Mouse (Mus musculus) adrenal gland (tissue): ENCODE measurements around the gene Gm49450.
"Not testable (repeated sequence)": the region's sequence is repeated elsewhere in the genome, so short reads cannot be mapped to it uniquely, and the experiment has no call there.

Source experiments
- intact Hi-C: fragments of 180-260 bp; cut with DNase I; formaldehyde crosslinking; loops from one replicate; pipeline ENCODE4 v1.15.1; 2025

Gene Gm49450

GRCm38 (mm10) chr15:98958901-98959420 is 5.6 kb upstream of the Gm49450 start:
- intact Hi-C loops = no loop called here

DNA sequence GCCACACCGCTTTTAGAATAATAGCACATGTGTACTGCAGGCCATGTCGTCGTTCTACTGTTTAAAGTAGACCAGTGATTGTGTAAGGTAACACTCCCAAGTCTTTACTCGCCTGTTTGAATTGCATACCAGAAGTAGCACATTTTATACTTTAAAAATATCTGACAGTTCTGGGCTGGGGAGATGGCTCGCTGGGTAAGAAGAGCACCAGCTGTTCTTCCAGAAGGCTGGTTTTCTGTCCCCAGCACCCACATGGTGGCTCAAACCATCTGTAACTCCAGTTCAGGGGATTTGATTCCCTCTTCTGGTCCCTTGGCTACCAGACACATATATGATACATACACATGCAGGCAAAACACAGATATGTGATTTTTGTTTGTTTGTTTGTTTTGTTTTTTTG is 4.1 kb upstream of the Gm49450 start:
- intact Hi-C loops = no loop called here

DNA sequence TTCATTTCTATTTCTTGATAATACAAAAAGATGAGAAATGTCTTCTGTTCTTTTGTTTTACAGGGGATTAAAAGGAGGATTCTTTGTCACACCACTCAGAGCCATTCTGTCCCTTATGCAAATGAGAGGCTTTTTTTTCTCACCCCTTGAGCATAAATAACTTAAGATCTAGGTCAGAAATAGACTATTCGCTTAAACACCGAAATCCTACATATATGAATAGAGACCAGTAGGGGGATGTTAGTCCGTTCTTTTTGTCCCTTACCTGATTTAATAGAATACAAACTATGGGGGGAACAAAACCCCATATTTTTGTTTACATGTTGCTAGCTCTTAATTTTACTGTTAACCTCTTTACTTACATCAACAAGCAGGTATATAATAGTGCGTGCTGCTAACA is 2.6 kb upstream of the Gm49450 start:
- intact Hi-C loops = no loop called here

GRCm38 (mm10) chr15:98955324-98955723 is 2.0 kb upstream of the Gm49450 start:
- intact Hi-C loops = no loop called here

DNA sequence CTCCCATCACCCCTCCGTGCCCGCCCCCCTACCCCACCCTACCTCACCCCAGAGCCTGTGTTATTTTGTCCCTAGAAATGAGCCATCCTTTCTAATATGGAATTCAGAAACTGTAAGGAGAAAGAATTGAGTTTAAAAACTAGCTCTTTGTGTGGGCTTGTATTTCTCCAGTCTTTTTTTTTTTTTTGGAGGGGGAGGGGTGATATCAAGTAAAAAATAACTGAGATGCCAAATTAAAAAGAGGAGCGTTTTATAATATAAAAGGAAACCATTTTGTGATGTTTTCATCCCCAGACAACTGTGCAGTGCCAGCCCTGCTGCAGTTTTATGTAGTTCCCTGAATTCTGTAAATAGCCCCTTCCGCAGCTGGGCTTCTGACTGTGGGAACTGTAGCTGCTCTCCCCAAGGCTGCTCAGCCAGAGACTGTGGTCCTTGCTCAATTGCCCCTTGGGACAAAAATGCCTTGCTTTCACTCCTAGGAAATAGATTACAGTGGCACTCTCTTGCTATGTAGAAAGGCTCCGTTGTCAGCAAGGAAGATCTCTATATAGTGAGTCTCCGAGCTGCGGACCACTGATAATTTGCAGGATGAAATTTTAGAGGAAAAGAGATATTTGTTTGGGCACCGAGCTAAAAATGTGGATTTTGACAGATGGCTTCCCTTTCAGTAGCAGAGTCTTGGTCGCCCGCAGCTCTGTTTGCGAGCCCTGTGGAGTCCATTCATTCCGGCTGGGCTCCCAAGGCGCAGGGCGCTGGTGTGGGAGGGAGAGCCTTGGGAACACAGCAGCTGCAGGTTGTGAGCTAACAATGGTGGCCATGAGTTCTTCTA is 1.3 kb upstream of the Gm49450 start:
- intact Hi-C loops = loop anchor here (5.0 kb wide), 1 partner anchor 33 kb away; no protein-coding TSS in a partner anchor

- intact Hi-C loops = loop anchor here (5.0 kb wide), 1 partner anchor 34 kb away; no protein-coding TSS in a partner anchor
Measured at GRCm38 (mm10) chr15:98952751-98953400, 475 bp downstream of the Gm49450 start.

DNA sequence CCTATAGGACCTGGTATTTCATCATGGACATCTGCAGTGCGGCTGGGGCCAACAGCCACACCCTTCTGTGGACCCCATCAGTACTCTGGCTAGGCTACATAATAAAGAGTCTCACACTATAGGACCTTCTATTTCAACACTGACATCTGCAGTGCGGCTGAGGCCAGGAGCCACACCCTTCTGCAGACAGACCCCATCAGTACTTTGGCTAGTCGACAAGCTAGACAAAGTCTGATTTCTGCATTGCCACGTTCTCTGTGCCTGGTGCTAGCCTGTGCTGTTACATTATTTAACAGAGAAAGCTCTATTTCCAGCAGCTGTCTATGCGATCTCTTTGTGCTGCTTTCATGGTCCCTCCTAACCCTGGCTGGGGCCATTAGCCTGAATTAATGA is 1.3 kb downstream of the Gm49450 start:
- intact Hi-C loops = loop anchor here (5.0 kb wide), 1 partner anchor 35 kb away; no protein-coding TSS in a partner anchor

DNA sequence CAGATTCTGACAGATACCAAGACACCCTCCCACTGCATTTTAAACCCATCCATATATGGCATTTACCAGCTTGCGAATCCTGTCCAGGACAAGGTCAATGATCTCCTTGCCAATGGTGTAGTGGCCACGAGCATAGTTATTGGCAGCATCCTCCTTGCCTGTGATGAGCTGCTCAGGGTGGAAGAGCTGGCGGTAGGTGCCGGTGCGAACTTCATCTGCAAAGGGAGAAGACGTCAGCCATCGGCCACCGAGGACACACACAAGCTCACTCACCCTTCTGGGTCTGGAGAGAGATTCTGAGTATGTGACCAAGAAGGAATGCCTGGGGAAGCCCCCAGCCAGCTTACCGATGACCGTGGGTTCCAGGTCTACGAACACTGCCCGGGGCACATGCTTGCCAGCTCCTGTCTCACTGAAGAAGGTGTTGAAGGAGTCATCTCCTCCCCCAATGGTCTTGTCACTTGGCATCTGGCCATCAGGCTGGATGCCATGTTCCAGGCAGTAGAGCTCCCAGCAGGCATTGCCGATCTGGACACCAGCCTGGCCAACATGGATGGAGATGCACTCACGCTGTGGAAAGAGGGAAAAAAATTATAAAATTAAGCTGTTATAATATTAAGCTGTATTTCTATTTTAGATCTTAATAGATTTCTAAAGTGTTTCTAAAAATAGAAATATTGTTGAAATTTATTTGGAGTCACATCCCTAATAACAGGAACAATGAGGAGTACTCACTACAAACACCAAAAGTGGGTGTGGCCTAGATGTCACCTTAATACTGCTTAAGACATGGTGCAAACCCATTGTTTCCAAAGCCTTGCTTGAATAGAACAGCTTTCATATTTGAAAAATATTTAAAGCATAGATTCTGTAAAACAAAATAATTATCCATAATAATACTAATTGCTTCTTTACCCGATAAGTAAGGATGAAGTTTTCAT is 2.0 kb downstream of the Gm49450 start:
- intact Hi-C loops = loop anchor here (5.0 kb wide), 1 partner anchor 36 kb away; no protein-coding TSS in a partner anchor

DNA sequence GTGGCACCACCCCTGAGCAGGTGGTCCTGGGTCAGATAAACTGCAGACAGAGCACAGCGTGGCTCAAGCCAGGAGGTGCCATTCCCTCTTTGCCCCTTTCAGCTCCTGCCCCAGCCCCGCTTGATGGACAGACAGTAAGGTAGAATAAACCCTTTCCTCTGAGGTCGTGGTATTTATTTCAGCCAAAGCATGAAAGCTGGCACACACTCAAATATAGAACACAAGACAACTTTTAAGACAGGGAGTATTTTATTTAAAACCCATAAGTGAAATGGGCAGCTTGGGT is 3.8 kb downstream of the Gm49450 start:
- intact Hi-C loops = no loop called here

- intact Hi-C loops = no loop called here
Measured at GRCm38 (mm10) chr15:98948857-98949606, 4.3 kb downstream of the Gm49450 start.

- intact Hi-C loops = no loop called here
Measured at GRCm38 (mm10) chr15:98948382-98948781, 5.0 kb downstream of the Gm49450 start.

- intact Hi-C loops = no loop called here
Measured at GRCm38 (mm10) chr15:98947884-98948283, 5.5 kb downstream of the Gm49450 start.

GRCm38 (mm10) chr15:98943133-98943532 is 10.2 kb downstream of the Gm49450 start:
- intact Hi-C loops = no loop called here

DNA sequence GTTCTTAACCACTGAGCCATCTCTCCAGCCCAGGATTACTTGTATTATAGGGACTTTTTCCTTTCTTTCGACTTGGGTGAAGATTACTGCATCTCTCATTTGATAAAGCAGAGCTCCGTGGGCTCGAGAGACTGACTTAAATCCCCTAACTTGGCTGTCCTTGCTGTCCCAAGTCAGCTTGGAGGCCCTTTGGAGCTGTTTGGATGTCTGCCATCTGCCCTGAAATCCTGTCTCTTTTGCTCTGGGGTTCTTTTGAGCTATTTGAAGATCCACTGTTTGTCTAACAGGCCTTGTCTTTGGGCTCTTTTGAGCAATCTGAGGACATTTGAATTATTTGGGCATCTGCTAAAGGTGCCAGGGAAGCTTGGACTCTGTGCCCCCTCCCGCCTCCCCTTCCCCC is 11.3 kb downstream of the Gm49450 start:
- intact Hi-C loops = no loop called here

GRCm38 (mm10) chr15:98941539-98941938 is 11.8 kb downstream of the Gm49450 start:
- intact Hi-C loops = no loop called here

DNA sequence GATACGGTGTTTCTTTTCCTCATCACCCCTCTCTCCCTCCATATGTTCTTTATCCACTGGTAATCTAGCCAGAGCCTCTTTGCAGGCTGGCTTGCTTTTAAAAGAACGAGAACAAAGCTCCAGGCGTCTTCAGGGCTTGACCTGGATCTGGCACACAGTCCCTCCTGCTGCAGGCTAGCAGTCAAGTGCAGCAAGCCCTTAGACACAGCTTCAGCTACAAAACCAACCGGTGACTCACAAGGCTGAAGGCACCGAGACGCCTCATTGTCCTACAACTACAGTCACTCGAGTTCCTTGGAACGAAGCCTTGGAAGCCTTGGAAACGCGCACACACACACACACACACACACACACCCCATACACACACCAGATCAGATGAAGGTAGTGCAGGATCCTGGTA is 12.5 kb downstream of the Gm49450 start:
- intact Hi-C loops = no loop called here

DNA sequence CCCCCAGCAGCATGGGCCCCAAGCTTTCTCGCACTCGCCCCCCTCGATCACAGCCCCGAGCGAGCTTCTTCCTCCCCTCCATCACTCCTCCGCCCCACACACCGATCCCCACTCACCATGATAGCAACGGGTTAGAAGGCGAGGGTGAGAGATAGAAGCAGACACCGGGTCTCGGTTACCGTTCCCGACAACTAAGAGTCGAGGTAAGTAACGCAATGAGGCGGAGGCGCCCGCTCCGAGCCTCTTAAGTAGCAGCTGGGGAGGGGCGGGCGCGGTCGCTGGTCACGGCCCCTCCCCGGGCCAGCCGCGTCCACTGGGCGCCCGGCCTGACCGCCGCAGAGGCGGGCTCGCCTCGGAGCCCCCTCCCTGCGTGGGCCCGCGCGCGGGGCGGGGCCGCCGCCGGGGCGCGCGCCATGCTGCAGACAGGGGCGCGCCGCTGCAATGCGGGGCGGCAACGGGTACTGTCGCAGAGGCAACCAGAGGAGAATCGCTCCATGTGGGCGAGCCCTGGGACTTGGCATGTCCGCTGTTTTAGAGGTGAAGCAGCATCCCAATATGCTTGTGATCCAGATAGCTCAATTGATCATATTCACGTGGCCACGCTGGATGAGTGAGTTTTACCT is 19.0 kb downstream of the Gm49450 start, which contains the start of gene Tuba1b:
TSS of gene Tuba1b (minus strand) at position 349 of the 623 bp plus-strand sequence.
- intact Hi-C loops = no loop called here

DNA sequence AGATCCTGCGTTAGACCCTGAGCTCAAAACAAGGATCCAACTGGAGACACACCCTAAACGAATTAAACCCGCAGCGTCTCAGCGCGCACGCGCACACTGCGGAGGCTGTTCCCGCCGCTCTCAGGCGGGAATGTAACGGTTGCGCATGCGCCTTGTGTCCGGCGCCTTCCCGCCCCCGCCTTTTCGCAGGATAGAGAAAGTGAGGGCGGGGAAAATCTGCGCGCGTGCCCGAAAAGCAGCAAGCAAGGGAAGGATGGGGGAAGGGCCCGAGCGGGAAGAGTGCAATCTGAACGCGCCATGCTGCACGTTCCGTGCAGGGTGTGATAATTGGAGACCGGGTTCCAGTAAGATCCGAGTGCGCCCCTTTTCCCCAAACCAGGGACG is 19.5 kb downstream of the Gm49450 start:
- intact Hi-C loops = no loop called here

DNA sequence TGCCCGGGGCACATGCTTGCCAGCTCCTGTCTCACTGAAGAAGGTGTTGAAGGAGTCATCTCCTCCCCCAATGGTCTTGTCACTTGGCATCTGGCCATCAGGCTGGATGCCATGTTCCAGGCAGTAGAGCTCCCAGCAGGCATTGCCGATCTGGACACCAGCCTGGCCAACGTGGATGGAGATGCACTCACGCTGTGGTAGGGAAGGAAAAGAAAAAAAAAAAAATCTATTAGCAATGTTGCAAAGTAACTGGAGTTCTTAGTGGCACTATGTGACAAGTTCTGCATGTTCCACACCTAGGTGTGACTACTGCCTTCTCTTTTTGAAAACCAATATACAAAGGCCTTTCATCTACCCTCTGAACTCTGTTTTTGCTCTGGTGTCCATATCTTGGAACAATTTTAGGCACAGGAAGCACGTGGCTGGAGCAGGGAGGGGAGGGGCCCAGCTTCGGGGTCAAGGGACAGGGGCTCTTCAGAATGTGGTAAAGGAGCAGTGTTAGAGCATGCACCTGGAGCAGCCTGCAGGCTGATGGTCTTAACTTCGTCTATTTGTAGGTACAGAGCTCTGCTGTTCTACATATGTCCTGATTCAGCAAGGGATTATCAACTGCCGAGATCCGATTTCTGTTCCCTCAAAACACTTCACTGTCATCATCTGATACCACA is 20.2 kb downstream of the Gm49450 start:
- intact Hi-C loops = not testable (repeated sequence)

- intact Hi-C loops = no loop called here
Measured at GRCm38 (mm10) chr15:98930998-98931397, 22.4 kb downstream of the Gm49450 start.
